Mouse (Mus musculus) stomach, postnatal 0 days (tissue): ENCODE results near the gene Rplp0. TPM values are rescaled to one million over a fixed set of nuclear protein-coding genes. Genes with fewer than 3 reads are reported as not detected.

Source experiments
- ATAC-seq: fragments of 200-750 bp; cut with Nextera tagmentation; 2 replicates; pipeline ENCODE4 v1.8.0; 2017; ENCODE audit not compliant: low FRiP score, low TSS enrichment
- DNase-seq: peaks from one replicate; pipeline ENCODE4 v3.0.0-alpha.2; 2016; ENCODE audit warnings: low spot score
- H3K27ac ChIP-seq: fragments of 300-500 bp; sonication (generic); replicated peaks from 2 replicates; pipeline ENCODE4 v1.5.1; 2014; ENCODE audit warnings: mild to moderate bottlenecking, control low read depth
- H3K27me3 ChIP-seq: fragments of 300-500 bp; sonication (generic); 2 replicates; pipeline ENCODE4 v1.6.1; 2014; ENCODE audit warnings: low read length; ENCODE audit not compliant: control insufficient read depth, insufficient read depth
- H3K36me3 ChIP-seq: fragments of 300-500 bp; sonication (generic); 2 replicates; pipeline ENCODE4 v1.6.1; 2014; ENCODE audit warnings: low read length, mixed read lengths; ENCODE audit not compliant: control insufficient read depth, insufficient read depth
- H3K4me1 ChIP-seq: fragments of 300-500 bp; sonication (generic); replicated peaks from 2 replicates; pipeline ENCODE4 v1.6.1; 2014; ENCODE audit warnings: antibody characterized with exemption; ENCODE audit not compliant: control insufficient read depth, insufficient read depth
- H3K4me2 ChIP-seq: fragments of 300-500 bp; sonication (generic); replicated peaks from 2 replicates; pipeline ENCODE4 v1.6.1; 2014; ENCODE audit warnings: low read depth, mild to moderate bottlenecking, control low read depth, moderate library complexity
- H3K4me3 ChIP-seq: fragments of 300-500 bp; sonication (generic); 2 replicates; pipeline ENCODE4 v1.5.1; 2014; ENCODE audit warnings: low read depth, low read length, control low read depth
- H3K9ac ChIP-seq: fragments of 300-500 bp; sonication (generic); 2 replicates; pipeline ENCODE4 v1.6.1; 2014; ENCODE audit warnings: mild to moderate bottlenecking, low read length, control low read depth, mixed read lengths
- H3K9me3 ChIP-seq: fragments of 300-500 bp; sonication (generic); 2 replicates; pipeline ENCODE4 v1.6.1; 2016; ENCODE audit warnings: low read length; ENCODE audit not compliant: control insufficient read depth
- CTCF ChIP-seq: IDR thresholded peaks from 2 replicates; pipeline ENCODE4 v1.5.1; 2016; ENCODE audit warnings: antibody characterized with exemption, low read depth, mild to moderate bottlenecking, moderate library complexity
- EP300 ChIP-seq: optimal IDR thresholded peaks from 2 replicates; pipeline ENCODE3; 2016; ENCODE audit warnings: antibody characterized with exemption
- WGBS: fragments of 180-500 bp; shearing (Covaris S2); extraction: QIAGEN DNeasy Blood & Tissue Kit; methylation state at CpG from one replicate; pipeline ENCODE4 v1.1.7; 2014; 5-methylcytosine and 5-hydroxymethylcytosine counted together
- polyA plus RNA-seq: library from polyadenylated mRNA; unstranded; fragments of >200 nt; fragmentation: Nextera tagmentation; extraction: Ambion mirVana; gene quantifications from 2 replicates; pipeline ENCODE4 v1.2.1, GENCODE M21; 2015

Rplp0 gene
- polyA plus RNA-seq, 1 experiment from 2014 or later, result 1,335 TPM

DNA sequence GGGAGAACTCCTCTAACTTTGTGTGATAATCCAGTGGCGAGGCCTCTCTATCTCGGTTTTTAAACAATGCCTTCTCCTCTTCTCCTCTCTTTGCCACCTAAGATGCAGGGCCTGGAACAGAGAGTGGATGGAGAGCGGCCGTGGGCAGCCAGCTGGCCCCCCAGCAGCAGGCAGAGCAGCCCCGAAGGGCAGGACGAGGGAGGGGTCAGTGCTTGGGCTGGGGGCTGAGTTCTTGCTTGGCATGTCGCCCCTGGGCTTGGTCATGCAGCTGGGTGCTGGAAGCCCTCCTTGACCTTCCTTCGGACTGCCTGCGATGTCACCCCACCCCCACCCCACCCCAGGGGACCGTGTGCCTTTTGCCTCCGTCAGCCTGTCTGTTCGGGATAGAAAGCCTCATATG lies 7.9 kb upstream of the Rplp0 start:
- no peaks in the 10 kb centered on the region for H3K27me3 ChIP-seq
- H3K9me3 ChIP-seq, result no peaks in the 10 kb centered on the region
- no peaks in the 10 kb centered on the region for H3K4me1 ChIP-seq
- H3K36me3 ChIP-seq, result peaks cover 28% of the 10 kb centered on the region
- no peak for DNase-seq
- H3K9ac ChIP-seq, result no peak overlapping the region
- TF ChIP-seq EP300, result no peak
- no peak for TF ChIP-seq CTCF
- no peak overlapping the region for H3K27ac ChIP-seq
- no peak for ATAC-seq
- WGBS, result 80% methylated on average over 12 of the region's 12 CpGs
- H3K4me2 ChIP-seq, result no peak overlapping the region
- H3K4me3 ChIP-seq, result no peak overlapping the region

DNA sequence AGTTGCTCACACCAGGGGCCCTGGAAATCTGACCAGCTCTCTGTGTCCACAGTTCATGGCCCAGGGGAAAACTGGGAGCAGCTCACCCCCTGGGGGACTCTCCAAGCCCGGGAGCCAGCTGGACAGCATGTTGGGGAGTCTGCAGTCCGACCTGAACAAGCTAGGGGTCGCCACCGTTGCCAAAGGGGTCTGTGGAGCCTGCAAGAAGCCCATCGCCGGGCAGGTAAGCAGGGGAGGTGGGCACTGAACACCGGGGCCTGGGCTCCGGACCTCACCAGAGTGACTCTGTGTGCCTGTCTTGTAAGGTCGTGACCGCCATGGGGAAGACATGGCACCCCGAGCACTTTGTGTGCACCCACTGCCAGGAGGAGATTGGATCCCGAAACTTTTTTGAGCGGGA lies 7.5 kb upstream of the Rplp0 start:
- H3K4me3 ChIP-seq, result no peak overlapping the region
- H3K36me3 ChIP-seq, result peaks cover 26% of the 10 kb centered on the region
- H3K9me3 ChIP-seq, result no peaks in the 10 kb centered on the region
- H3K27ac ChIP-seq, result no peak overlapping the region
- ATAC-seq (no peak), DNase-seq (no peak)
- H3K27me3 ChIP-seq, result no peaks in the 10 kb centered on the region
- 79% methylated on average over 13 of the region's 13 CpGs for WGBS
- H3K4me1 ChIP-seq, result no peaks in the 10 kb centered on the region
- TF ChIP-seq EP300, result no peak
- TF ChIP-seq CTCF, result no peak
- no peak overlapping the region for H3K9ac ChIP-seq
- H3K4me2 ChIP-seq, result no peak overlapping the region

DNA sequence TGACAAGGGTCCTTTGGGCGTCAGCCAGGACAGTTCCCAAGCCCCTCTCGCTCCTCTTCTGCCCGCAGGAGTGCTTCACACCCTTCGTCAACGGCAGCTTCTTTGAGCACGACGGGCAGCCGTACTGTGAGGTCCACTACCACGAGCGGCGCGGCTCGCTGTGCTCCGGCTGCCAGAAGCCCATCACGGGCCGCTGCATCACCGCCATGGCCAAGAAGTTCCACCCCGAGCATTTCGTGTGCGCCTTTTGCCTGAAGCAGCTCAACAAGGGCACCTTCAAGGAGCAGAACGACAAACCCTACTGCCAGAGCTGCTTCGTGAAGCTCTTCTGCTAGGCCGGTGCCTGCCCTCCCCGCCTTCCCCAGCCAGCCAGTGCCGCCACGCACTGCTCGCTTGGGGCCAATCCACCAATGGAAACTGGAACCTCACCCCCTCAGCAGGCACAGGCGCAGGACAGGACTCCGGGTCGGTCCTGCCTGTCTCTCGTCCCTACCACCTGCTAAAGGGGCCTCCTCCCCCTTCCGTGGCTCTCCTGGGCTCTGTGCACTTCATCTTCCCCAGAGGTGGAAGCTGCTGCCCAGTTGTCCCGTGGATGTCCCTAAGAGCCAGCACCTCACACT lies 5.4 kb upstream of the Rplp0 start:
- H3K4me2 ChIP-seq, result no peak overlapping the region
- DNase-seq (no peak), ATAC-seq (no peak)
- H3K9ac ChIP-seq, result no peak overlapping the region
- H3K4me3 ChIP-seq, result no peak overlapping the region
- H3K9me3 ChIP-seq, result no peaks in the 10 kb centered on the region
- H3K27me3 ChIP-seq, result no peaks in the 10 kb centered on the region
- peaks cover 23% of the 10 kb centered on the region for H3K36me3 ChIP-seq
- no peaks in the 10 kb centered on the region for H3K4me1 ChIP-seq
- H3K27ac ChIP-seq, result no peak overlapping the region
- TF ChIP-seq EP300 (no peak), CTCF (no peak)
- WGBS, result 89% methylated on average over 33 of the region's 33 CpGs

DNA sequence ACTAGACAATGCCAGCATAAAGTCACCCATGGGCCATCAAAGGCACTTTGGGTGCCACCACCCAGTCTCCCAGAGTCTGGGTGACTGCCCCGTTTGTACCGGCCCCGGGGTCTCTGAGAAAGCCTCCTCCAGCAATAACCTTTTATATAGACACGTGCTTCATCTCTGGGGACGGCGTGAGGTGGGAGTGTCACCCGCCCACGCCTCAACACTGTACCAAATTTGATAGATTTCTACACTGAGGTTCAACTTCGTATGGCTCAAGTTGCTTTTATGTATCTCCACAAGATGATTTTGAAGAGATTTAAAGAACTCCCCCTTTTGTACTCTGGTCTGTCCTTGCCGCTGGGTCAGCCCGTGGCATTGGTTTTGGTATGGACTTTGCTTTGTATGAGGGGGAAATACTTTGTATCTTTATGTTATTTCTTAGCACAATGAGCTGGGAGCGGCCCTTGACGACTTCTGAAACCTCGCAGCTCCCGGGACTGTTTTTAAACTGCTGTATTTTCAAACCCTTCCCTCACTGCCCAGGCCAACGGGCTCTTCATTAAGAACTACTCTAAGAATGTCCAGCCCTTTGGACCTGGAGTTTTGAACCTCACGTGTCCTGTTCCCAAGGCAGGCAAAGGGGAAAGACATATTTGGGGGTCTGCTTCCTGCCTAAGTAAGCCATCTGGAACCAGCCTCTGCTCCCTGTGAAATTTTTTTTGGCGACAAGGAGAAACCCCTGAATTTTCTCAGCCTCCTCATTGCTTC lies 4.6 kb upstream of the Rplp0 start:
- 86% methylated on average over 18 of the region's 18 CpGs for WGBS
- Histone ChIP-seq H3K4me3 (no peak overlapping the region), H3K4me1 (no peaks in the 10 kb centered on the region), H3K27ac (no peak overlapping the region), H3K27me3 (no peaks in the 10 kb centered on the region), H3K9me3 (no peaks in the 10 kb centered on the region), H3K9ac (no peak overlapping the region), H3K36me3 (peaks cover 20% of the 10 kb centered on the region), H3K4me2 (no peak overlapping the region)
- DNase-seq, result no peak
- ATAC-seq, result no peak
- TF ChIP-seq EP300 (no peak), CTCF (no peak)

DNA sequence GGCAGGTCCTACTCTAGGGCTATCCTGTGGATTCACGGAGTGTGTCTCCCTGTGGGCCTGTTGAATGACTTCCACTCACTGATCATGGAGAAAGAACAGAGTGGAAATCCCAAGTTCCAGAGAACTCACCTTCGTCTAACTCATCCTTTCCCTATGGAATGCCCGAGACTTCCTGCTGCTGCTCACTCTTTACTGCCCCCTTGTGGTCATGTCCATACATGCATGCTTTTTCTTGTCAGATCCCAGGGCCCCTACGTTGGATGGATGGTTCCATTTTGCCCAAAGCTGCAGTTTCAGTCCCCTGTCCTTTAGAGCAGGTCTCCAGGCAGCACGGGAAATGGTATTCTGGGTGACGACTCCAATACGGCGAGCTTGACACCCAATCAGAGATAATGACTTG lies 3.0 kb upstream of the Rplp0 start:
- Histone ChIP-seq H3K4me2 (no peak overlapping the region), H3K27ac (0 out of 2 replicates have a peak overlapping the region, but pooled peaks have one; percentile 13), H3K9me3 (no peaks in the 10 kb centered on the region), H3K4me3 (no peak overlapping the region), H3K27me3 (no peaks in the 10 kb centered on the region), H3K9ac (no peak overlapping the region), H3K4me1 (0 out of 2 replicates have a peak, but pooled peaks cover 3% of the 10 kb centered on the region), H3K36me3 (peaks cover 18% of the 10 kb centered on the region)
- DNase-seq (peak; percentile 83), ATAC-seq (no peak)
- TF ChIP-seq CTCF, result peak; percentile 99
- TF ChIP-seq EP300, result no peak
- 14% methylated on average over 8 of the region's 8 CpGs for WGBS

DNA sequence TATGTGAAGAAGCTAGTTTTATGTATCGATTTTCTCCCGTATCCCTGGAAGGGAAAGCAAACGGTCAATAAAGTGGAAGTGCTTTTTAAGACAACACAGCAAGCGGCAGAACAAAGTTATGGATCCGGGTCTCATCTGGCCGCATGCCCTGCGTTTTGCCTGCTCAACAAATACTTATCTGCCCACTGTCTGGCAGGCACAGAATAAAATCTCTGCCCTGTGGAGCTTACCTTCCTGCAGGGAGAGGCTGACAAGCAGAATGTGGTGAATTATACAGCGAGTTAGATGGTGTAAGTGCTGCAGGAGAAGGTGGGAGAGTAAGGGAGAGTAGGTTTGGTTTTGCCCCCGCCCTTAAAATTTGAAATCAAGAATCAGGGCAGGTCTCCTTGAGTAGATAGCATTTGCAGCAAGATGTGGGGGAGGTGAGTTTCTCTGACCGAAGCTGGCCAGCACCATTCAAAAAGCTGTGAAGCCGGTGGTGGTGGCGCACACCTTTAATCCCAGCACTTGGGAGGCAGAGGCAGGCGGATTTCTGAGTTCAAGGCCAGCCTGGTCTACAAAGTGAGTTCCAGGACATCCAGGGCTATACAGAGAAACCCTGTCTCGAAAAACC lies 979 bp upstream of the Rplp0 start:
- no peak for DNase-seq
- Histone ChIP-seq H3K27me3 (no peaks in the 10 kb centered on the region), H3K9ac (no peak overlapping the region), H3K4me1 (0 out of 2 replicates have a peak, but pooled peaks cover 3% of the 10 kb centered on the region), H3K27ac (no peak overlapping the region), H3K4me3 (no peak overlapping the region), H3K9me3 (no peaks in the 10 kb centered on the region), H3K4me2 (no peak overlapping the region), H3K36me3 (peaks cover 21% of the 10 kb centered on the region)
- ATAC-seq, result no peak
- 90% methylated on average over 14 of the region's 14 CpGs for WGBS
- TF ChIP-seq EP300 (no peak), CTCF (no peak)
